Mouse (Mus musculus) MEL (cell line): ENCODE data around the gene Ankrd13c. TPM values are rescaled to one million over a fixed set of nuclear protein-coding genes. Genes with fewer than 3 reads are reported as not detected.

Experiments
- DNase-seq: peaks from one replicate; pipeline ENCODE4 v3.0.0; 2011; ENCODE audit warnings: low read depth, low spot score
- H3K27ac ChIP-seq: 2 replicates; pipeline ENCODE4 v1.5.1; 2012; ENCODE audit warnings: low read depth, mild to moderate bottlenecking, control low read depth, low read length, moderate library complexity; ENCODE audit not compliant: control insufficient read depth
- H3K27me3 ChIP-seq, 2 experiments: fragments of 150-350 bp in 1 of 2; sonication (generic) in 1 of 2; 2 replicates each; pipeline ENCODE4 v1.6.1; 2012; ENCODE audit warnings: low read length in 2 of 2, mild to moderate bottlenecking in 2 of 2, improper control_type of control experiment in 1 of 2, moderate library complexity in 1 of 2; ENCODE audit not compliant: insufficient read depth in 2 of 2, control insufficient read depth in 1 of 2
- H3K36me3 ChIP-seq, 2 experiments: 2 replicates each; pipeline ENCODE4 v1.6.1; 2012 to 2014; ENCODE audit warnings: low read length in 2 of 2, improper control_type of control experiment in 1 of 2, inconsistent platforms in 1 of 2, mild to moderate bottlenecking in 1 of 2; ENCODE audit not compliant: insufficient read depth in 2 of 2, control insufficient read depth in 1 of 2
- H3K4me1 ChIP-seq, 2 experiments: fragments of 150-350 bp in 1 of 2; sonication (generic) in 1 of 2; 2 replicates each; pipeline ENCODE4 v1.6.1; 2012; ENCODE audit warnings: low read length in 2 of 2, improper control_type of control experiment in 1 of 2, mild to moderate bottlenecking in 1 of 2; ENCODE audit not compliant: insufficient read depth in 2 of 2, control insufficient read depth in 1 of 2
- H3K4me3 ChIP-seq, 2 experiments: fragments of 150-350 bp in 1 of 2; sonication (generic) in 1 of 2; 2 replicates each; pipeline ENCODE4 v1.5.1; 2012; ENCODE audit warnings: low read depth in 2 of 2, low read length in 2 of 2, mild to moderate bottlenecking in 2 of 2, moderate library complexity in 2 of 2, control low read depth in 1 of 2, improper control_type of control experiment in 1 of 2; ENCODE audit not compliant: control insufficient read depth in 1 of 2, insufficient read depth in 1 of 2
- H3K79me2 ChIP-seq: 2 replicates; pipeline ENCODE4 v1.6.1; 2012; ENCODE audit warnings: mild to moderate bottlenecking, low read length, moderate library complexity; ENCODE audit not compliant: control insufficient read depth, poor library complexity, insufficient read depth
- H3K9ac ChIP-seq: 2 replicates; pipeline ENCODE4 v1.6.1; 2012; ENCODE audit warnings: low read depth, mild to moderate bottlenecking, control low read depth, low read length, moderate library complexity; ENCODE audit not compliant: control insufficient read depth, poor library complexity, severe bottlenecking
- H3K9me3 ChIP-seq: fragments of 150-350 bp; sonication (generic); replicated peaks from 2 replicates; pipeline ENCODE4 v1.6.1; 2012; ENCODE audit warnings: mild to moderate bottlenecking, low read length, improper control_type of control experiment, moderate library complexity; ENCODE audit not compliant: insufficient read depth
- BHLHE40 ChIP-seq: IDR thresholded peaks from 2 replicates; pipeline ENCODE4 v1.6.1; 2012; ENCODE audit warnings: low read depth, mild to moderate bottlenecking, inconsistent platforms, low read length, improper control_type of control experiment, borderline replicate concordance
- E2F4 ChIP-seq: IDR thresholded peaks from 2 replicates; pipeline ENCODE4 v1.6.1; 2011; ENCODE audit warnings: low read depth, low read length, improper control_type of control experiment, borderline replicate concordance
- ELF1 ChIP-seq: IDR thresholded peaks from 2 replicates; pipeline ENCODE4 v1.6.1; 2014; ENCODE audit warnings: low read depth, mild to moderate bottlenecking, inconsistent platforms, low read length, improper control_type of control experiment, moderate library complexity
- ETS1 ChIP-seq: IDR thresholded peaks from 2 replicates; pipeline ENCODE4 v1.6.1; 2012; ENCODE audit warnings: low read depth, mild to moderate bottlenecking, inconsistent platforms, low read length, improper control_type of control experiment, moderate library complexity
- GABPA ChIP-seq: IDR thresholded peaks from 2 replicates; pipeline ENCODE4 v1.6.1; 2012; ENCODE audit warnings: low read depth, mild to moderate bottlenecking, inconsistent platforms, low read length, improper control_type of control experiment, moderate library complexity
- GATA1 ChIP-seq: IDR thresholded peaks from 2 replicates; pipeline ENCODE4 v1.6.1; 2011; ENCODE audit warnings: low read depth, low read length, improper control_type of control experiment
- JUND ChIP-seq: IDR thresholded peaks from 2 replicates; pipeline ENCODE4 v1.6.1; 2011; ENCODE audit warnings: low read depth, mild to moderate bottlenecking, improper control_type of control experiment, low read length
- KAT2A ChIP-seq: conservative IDR thresholded peaks from 2 replicates; pipeline ENCODE4 v1.6.1; 2012; ENCODE audit warnings: low read depth, low read length, improper control_type of control experiment, inconsistent platforms
- MAFK ChIP-seq: IDR thresholded peaks from 2 replicates; pipeline ENCODE4 v1.6.1; 2011; ENCODE audit warnings: low read depth, mild to moderate bottlenecking, low read length, improper control_type of control experiment, borderline replicate concordance
- NELFE ChIP-seq: IDR thresholded peaks from 2 replicates; pipeline ENCODE4 v1.6.1; 2011; ENCODE audit warnings: low read depth, low read length, improper control_type of control experiment
- POLR2AphosphoS5 ChIP-seq: IDR thresholded peaks from 2 replicates; pipeline ENCODE4 v1.6.1; 2012; ENCODE audit warnings: low read depth, borderline replicate concordance, mild to moderate bottlenecking, inconsistent platforms, low read length, moderate library complexity, mixed read lengths
- RCOR1 ChIP-seq: IDR thresholded peaks from 2 replicates; pipeline ENCODE4 v1.6.1; 2012; ENCODE audit warnings: low read depth, mild to moderate bottlenecking, inconsistent platforms, low read length, improper control_type of control experiment
- SIN3A ChIP-seq: IDR thresholded peaks from 2 replicates; pipeline ENCODE4 v1.6.1; 2012; ENCODE audit warnings: low read length, improper control_type of control experiment, inconsistent platforms
- TAL1 ChIP-seq: IDR thresholded peaks from 2 replicates; pipeline ENCODE4 v1.6.1; 2012; ENCODE audit warnings: mild to moderate bottlenecking, inconsistent platforms, low read length, moderate library complexity, mixed read lengths
- TBP ChIP-seq: IDR thresholded peaks from 2 replicates; pipeline ENCODE4 v1.8.0; 2011; ENCODE audit warnings: low read depth, low read length, improper control_type of control experiment
- TCF12 ChIP-seq: IDR thresholded peaks from 2 replicates; pipeline ENCODE4 v1.6.1; 2014; ENCODE audit warnings: low read depth, mild to moderate bottlenecking, inconsistent platforms, low read length, improper control_type of control experiment, moderate library complexity
- UBTF ChIP-seq: IDR thresholded peaks from 2 replicates; pipeline ENCODE4 v1.6.1; 2012; ENCODE audit warnings: low read depth, mild to moderate bottlenecking, inconsistent platforms, low read length, improper control_type of control experiment, moderate library complexity, borderline replicate concordance; ENCODE audit not compliant: insufficient read depth
- USF2 ChIP-seq, 2 experiments: IDR thresholded peaks; 2 replicates each; pipeline ENCODE4 v1.6.1; 2011 to 2012; ENCODE audit warnings: improper control_type of control experiment in 2 of 2, low read length in 2 of 2, borderline replicate concordance in 1 of 2, inconsistent platforms in 1 of 2, low read depth in 1 of 2, mild to moderate bottlenecking in 1 of 2; ENCODE audit not compliant: insufficient read depth in 1 of 2
- ZC3H11A ChIP-seq: IDR thresholded peaks from 2 replicates; pipeline ENCODE4 v1.6.1; 2012; ENCODE audit warnings: low read depth, mild to moderate bottlenecking, inconsistent platforms, low read length, improper control_type of control experiment
- ZMIZ1 ChIP-seq: IDR thresholded peaks from 2 replicates; pipeline ENCODE4 v1.6.1; 2012; ENCODE audit warnings: low read depth, mild to moderate bottlenecking, inconsistent platforms, low read length, improper control_type of control experiment, moderate library complexity
- ZNF384 ChIP-seq: IDR thresholded peaks from 2 replicates; pipeline ENCODE4 v1.6.1; 2012; ENCODE audit warnings: low read depth, mild to moderate bottlenecking, inconsistent platforms, low read length, improper control_type of control experiment
- polyA plus RNA-seq, 2 experiments: library from polyadenylated mRNA; stranded (reverse) in 1 of 2; unstranded in 1 of 2; fragments of >175 nt in 1 of 2; fragments of >200 nt in 1 of 2; gene quantifications; 2 replicates each; pipeline versions ENCODE4 v1.2.1 to v1.2.4; 2012; ENCODE audit warnings: low replicate concordance in 2 of 2, low read depth in 1 of 2; ENCODE audit not compliant: insufficient read length in 2 of 2, insufficient read depth in 1 of 2, missing spikeins in 1 of 2
- total RNA-seq: library from RNA; depleted of rRNA; stranded (reverse); fragments of 300-350 nt; gene quantifications from 2 replicates; pipeline ENCODE4 v1.2.3, GENCODE M21; 2012

Ankrd13c gene
- total and polyA plus RNA-seq, 3 experiments, result 16.3 to 31.8 TPM; not detected in 1

DNA sequence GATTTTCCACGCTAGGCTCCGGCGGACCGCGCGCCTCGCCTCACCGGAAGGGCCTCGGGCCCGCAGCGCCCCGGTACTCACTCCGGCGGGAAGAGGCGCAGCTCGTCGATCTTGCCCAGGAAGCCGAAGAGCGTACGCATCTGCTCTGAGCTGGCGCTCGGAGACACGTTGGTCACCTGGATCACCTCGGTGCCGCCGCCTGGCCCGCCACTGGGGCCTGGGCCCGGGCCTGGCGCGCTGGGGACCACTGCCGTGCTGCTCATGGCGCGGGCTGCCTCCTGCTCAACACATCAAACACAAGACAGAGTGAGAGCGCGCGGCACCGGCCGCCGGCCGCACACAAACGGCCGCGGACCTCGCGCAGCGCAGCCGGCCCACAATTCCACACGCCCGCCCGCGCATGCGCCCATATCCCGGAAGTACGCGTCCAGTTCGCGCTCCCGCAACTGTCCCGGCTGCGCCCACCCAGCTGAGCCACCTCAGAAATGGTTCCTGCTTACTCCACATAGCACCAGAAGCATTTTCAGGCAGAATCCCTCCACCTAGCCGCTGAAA is 84.4 kb downstream of the Ankrd13c start (continued):
- TF ChIP-seq ZC3H11A, result no peak
- TF ChIP-seq SIN3A, result peak; percentile 91

GRCm38 (mm10) chr3:158032106-158032505 is 85.1 kb downstream of the Ankrd13c start:
- H3K27ac ChIP-seq, result peak overlapping the region; percentile 83
- H3K36me3 ChIP-seq, result peaks cover 9 to 36% of the 10 kb centered on the region in 2 experiments
- peak overlapping the region; percentile 96 to 98 for H3K4me3 ChIP-seq
- peak; percentile 52 for DNase-seq
- H3K9me3 ChIP-seq, result no peaks in the 10 kb centered on the region
- no peak for TF ChIP-seq ETS1
- no peak for TF ChIP-seq TBP
- no peak for TF ChIP-seq POLR2AphosphoS5
- no peak for TF ChIP-seq ELF1
- TF ChIP-seq GABPA, result no peak
- TF ChIP-seq RCOR1, result no peak
- no peak for TF ChIP-seq KAT2A
- TF ChIP-seq ZMIZ1, result no peak
- TF ChIP-seq MAFK, result no peak
- no peak for TF ChIP-seq TCF12
- TF ChIP-seq JUND, result no peak
- TF ChIP-seq GATA1, result no peak
- no peak for TF ChIP-seq NELFE
- no peak for TF ChIP-seq USF2 (IDR thresholded peaks at IDR 0.05; ENCODE audit: borderline replicate concordance in 1 of 2, insufficient read depth in 1 of 2, low read depth in 1 of 2, low read length in 2 of 2)
- TF ChIP-seq UBTF, result no peak
- TF ChIP-seq E2F4, result no peak
- TF ChIP-seq ZNF384, result no peak
- no peak for TF ChIP-seq BHLHE40
- no peak for TF ChIP-seq TAL1
- H3K9ac ChIP-seq, result peak overlapping the region; percentile 99
- H3K4me1 ChIP-seq, result peaks cover 3 to 4% of the 10 kb centered on the region in 2 experiments
- H3K79me2 ChIP-seq, result peaks cover 67% of the 10 kb centered on the region
- H3K27me3 ChIP-seq, result no peaks in the 10 kb centered on the region
